Mouse (Mus musculus) v-Abl transformed pro-B cells (cell line): Measurements from ENCODE around the gene Gna12.

Experiments
- in situ Hi-C, 2 experiments: fragments of 400-800 bp; cut with MboI; formaldehyde crosslinking; loops; one replicate each; pipeline ENCODE4 v1.15.1; 2025; ENCODE audit not compliant: unreplicated experiment in 2 of 2

Gna12 gene

GRCm38 (mm10) chr5:140801782-140802181 is 28.4 kb downstream of the Gna12 start:
- in situ Hi-C loops = loop anchor here in 1 of 2 experiments (10.0 kb wide), 1 partner anchor 47 kb away; no protein-coding TSS in a partner anchor

GRCm38 (mm10) chr5:140800288-140800923 is 29.8 kb downstream of the Gna12 start:
- in situ Hi-C loops = loop anchor here in 1 of 2 experiments (10.0 kb wide), 1 partner anchor 46 kb away; no protein-coding TSS in a partner anchor

GRCm38 (mm10) chr5:140799190-140799589 is 31.0 kb downstream of the Gna12 start:
- in situ Hi-C loops = no loop called here

DNA sequence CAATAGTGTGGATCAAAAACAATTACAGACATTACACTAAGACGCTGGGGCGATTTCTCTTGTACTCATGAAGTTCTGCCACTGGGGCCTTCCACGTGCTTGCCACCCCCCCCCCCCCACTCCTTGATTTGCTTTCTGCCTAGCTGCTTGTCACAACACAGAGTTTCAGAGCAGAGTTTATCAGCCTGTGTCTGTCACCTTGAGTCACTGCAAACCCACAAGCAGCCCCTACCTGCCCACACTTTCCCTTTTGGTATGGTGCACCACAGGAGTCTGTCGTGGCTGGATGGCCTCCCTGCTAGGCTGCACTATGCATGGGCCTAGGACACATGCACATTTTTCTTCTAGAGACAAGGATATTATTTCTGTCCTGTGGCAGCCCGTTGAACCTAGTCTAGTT is 31.5 kb downstream of the Gna12 start:
- in situ Hi-C loops = no loop called here

DNA sequence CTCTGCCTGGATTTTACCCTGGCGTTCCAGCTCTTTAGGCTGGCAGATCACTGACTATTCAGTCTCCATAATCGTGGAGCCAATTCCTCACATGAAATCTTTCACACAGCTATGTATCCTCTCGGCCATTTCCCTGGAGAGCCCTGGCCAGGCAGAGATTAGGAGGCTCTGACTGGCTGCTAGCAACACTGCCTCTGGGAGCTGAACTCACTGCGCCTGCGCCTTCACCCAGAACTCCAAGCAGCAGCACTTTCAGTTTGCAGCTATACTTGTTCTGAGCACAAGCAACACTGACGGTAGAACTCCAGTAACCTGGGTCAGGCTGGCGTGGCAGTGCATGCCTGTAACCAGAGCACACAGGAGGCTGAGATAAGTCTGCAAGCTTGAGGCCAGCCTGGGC is 32.1 kb downstream of the Gna12 start:
- in situ Hi-C loops = no loop called here

DNA sequence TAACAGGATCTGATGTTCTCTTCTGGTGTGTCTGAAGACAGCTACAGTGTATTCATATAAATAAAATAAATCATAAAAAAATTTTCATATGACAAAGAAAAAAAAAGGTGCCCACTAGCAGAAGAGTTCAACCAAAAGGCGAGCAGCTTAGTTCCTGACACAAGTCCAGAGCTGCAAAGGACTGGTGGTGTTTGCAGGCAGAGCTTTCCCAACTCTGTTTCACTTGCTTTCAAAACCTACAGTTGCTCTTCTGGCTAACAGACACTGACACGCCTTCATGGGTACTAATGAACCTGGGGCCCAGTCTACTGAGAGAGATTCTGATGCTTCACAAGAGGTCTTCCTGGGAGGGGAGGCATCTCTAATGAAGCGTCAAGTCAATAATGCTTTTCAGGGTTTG is 34.2 kb downstream of the Gna12 start:
- in situ Hi-C loops = no loop called here

DNA sequence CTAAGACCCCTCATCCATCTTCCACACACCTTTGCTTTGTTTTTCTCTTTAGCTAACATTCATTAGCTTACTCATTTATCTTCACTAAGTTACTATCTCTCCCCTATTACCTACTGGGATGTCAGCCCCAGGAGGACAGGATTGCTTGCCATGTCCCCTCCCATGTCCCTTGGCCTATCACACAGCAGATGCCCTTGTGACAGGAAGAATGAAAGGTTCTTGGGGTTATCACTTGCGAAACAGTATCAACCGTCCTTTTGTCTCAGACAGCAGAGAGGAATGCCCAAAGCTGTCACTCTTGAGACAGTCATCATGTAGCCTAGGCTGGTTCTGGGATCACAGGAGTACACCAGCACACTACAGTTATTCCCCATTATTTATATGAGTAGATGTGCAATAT is 35.1 kb downstream of the Gna12 start:
- in situ Hi-C loops = no loop called here

DNA sequence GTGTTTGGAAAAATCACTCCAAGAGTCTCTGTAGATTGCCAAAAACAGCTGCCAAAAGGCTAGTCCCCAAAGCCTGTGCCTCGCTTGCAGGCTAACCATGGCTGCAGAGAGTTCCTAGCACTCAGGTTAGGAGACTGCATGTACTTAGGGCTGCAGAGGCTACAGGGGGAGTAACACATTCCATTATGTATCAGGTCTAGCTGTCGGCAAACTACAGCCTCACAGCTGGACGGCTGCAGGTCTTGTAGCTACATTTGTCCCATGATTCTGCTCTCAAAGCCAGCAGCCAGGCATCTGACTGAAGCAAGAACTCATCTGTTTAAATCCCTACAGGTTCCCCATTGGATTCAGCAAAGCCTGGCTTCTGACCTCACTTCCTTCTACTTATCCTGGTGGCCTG is 35.5 kb downstream of the Gna12 start:
- in situ Hi-C loops = loop anchor here in 1 of 2 experiments (5.0 kb wide), 1 partner anchor 37 kb away; no protein-coding TSS in a partner anchor

DNA sequence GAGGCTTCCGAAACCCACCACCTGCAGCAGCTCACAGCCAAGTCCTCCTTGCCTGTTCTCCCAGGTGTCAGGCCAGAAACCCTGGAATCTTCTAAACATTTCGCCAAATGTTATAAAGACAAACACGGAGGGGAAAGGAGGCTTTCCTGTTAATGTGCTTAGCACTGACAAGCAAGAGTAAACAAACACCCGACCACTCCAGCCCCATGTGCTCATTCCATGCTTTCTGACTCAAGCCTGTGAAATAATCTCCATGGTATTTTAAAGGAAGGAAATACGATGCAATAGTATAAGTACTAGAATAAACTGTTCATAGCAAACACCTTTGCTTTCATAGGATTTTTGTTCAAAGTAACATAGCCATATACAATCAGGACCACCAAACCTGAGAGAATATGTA is 38.0 kb downstream of the Gna12 start:
- in situ Hi-C loops = loop anchor here in 1 of 2 experiments (5.0 kb wide), 1 partner anchor 35 kb away; no protein-coding TSS in a partner anchor

DNA sequence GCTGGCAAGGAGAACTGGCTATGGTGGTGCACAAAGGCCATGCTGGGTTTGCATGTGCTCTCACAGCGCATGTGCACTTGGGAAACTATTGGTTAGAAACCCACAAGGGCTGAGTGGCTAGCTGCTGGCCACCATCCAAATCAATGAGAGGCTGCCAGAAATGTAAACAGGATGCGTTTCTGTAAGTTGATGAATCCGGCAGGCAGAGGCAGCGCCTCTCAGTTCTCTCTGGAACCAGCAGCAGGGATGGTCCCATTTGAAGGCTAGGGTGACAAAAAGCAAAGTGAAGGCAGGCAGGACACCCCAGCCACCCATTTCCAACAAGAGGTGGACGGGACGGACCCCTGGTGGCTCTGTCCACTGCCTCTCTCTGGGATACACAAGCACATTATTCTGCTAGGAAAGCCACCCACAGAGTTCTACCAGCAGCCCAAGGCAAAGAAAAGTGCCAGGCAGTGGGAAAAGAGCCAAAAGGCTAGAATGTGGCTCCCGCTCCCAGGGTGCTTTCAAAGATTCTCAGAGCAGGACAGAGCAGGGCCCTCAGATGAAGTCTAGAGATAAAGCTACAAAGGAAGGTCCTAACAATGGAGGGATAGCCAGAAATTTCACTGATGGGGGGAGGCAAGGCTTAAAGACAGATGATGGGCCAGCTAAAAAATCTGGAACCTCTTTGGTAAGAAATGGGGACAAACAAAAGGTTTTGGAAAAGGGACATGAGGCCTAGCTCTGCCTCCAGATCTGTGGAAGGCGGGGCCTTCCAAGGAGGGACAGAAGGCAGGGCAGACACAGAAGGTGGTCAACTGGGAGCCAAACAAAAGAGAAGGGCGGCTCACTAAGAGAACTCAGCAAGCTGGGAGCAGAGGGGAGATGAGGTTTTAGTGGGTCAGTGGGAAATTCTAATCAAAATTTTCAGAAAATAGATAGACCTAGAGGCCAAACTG is 39.0 kb downstream of the Gna12 start:
- in situ Hi-C loops = loop anchor here in 1 of 2 experiments (5.0 kb wide), 1 partner anchor 34 kb away; no protein-coding TSS in a partner anchor

DNA sequence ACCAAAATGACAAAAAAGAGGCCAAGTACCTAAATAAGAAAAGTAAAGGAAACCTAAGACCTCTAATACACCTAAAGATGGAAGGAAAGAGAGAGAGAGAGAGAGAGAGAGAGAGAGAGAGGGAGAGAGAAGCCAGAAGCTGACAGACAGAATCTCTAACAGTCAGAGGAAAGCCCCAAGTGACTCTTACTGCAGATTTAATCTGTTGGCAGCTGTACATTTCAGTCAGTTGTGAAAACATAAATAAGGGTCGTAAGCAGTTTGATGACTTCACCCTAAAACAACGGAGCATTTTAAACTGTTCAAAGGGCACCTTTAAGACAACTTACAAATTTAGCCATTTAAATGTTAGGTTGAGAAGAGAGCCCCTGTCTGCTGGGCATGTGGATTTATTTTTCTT is 39.8 kb downstream of the Gna12 start:
- in situ Hi-C loops = loop anchor here in 1 of 2 experiments (5.0 kb wide), 1 partner anchor 33 kb away; no protein-coding TSS in a partner anchor

GRCm38 (mm10) chr5:140789561-140789960 is 40.7 kb downstream of the Gna12 start:
- in situ Hi-C loops = no loop called here

DNA sequence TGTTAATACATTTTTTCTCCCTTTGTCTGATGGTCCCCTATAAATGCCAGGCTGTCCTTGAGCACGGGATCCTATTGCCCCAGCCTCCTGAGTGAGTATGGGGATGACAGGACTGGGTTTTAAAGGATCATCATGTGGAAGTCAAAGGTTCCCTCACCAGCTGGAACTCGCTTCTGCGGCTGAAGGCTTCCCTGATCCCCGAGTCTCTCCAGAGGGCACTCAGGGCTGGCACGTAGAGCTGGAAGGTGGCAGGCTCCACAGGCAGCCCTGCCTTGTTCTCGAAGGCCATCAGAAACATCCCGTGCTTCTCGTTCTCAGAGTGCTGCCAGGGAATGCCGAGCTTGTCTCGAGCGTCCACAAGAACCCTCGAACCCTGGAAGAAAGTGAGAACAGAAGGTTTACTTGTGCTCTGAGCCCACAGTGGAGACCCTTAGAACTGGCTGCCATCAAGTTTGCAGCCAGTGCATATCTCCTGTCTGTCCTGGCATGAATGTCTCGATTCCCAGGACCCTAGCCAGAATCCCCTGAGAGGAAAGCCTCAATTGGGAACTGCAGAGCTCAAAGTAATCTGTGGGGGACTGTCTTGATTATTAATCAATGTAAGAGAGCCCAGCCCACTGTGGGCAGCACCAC is 44.9 kb downstream of the Gna12 start:
- in situ Hi-C loops = no loop called here

- in situ Hi-C loops = no loop called here
Measured at GRCm38 (mm10) chr5:140784288-140784687, 45.9 kb downstream of the Gna12 start.

- in situ Hi-C loops = no loop called here
Measured at GRCm38 (mm10) chr5:140783577-140783976, 46.7 kb downstream of the Gna12 start.

- in situ Hi-C loops = no loop called here
Measured at GRCm38 (mm10) chr5:140781886-140782572, 48.2 kb downstream of the Gna12 start.

DNA sequence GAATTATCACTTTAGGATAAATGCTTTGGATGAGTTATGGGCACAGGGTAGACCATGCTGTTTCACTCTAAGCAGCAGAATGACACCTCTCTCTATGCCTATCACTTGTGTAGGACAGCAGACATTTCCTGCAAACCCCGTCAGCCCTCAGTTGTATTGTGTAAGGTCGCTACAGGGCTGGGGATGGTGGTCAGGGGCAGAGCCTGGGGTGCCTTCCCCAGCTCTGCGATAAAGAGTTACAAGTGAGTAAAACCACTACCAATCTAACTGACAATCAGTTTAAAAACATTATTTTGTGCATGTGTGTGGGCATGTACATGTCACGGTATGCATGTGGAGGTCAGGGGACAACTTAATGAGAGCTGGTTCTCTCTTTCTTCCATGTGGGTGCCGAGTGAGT is 49.1 kb downstream of the Gna12 start:
- in situ Hi-C loops = no loop called here

DNA sequence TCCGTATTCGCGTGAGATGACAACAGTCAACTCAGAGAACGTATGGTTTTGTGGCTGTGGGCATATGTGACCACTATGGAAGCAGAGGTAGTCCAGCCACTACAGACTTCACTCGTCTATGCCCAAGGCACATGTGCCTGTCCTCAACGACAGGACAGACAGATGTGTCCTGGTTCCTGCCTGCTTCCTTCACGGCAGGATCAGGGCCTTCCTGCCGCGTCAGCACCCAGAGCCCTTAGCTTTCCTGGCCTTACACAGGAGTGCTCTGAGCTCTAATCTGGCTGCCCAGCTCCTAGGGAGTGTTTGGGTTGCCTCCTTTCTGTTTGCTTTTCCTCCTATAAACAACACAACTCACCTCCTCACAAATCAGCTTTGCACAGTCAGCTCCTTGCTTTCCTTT is 53.3 kb downstream of the Gna12 start:
- in situ Hi-C loops = no loop called here

DNA sequence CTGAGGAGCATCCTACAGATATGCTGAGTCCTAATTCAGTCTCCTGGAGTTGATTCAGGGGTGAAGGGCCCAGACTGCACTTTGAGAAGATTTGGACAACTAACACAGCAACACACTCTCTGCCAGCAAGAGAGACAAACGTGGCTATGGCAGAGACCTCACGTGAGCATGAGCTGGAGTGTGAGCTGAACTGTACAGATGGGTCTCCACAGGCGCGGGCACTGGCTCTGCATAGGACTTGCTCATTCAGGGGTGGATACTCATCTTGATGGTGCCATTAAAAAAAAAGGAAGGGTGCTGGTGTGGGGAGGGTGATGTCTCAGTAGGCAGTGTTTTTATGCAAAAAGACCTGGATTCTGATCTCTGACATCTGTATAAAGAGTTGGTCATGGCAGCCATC is 55.1 kb downstream of the Gna12 start:
- in situ Hi-C loops = no loop called here

- in situ Hi-C loops = no loop called here
Measured at GRCm38 (mm10) chr5:140772158-140772557, 58.1 kb downstream of the Gna12 start.
